Comparison of ENCODE assay signal across 10 mouse cellular contexts in genomic region chr4:150685043-150685777, GRCm38 (mm10). TPM values are rescaled to one million over a fixed set of nuclear protein-coding genes. Genes with fewer than 3 reads are reported as not detected.
DNase-seq lines count a peak whose midpoint lies in the region; ATAC-seq and TF ChIP-seq lines count a peak whose summit lies in the region.
"Had no signal": no experiment of that assay in that cellular context is flagged by ENCODE, and none has a peak within 500 bp of the region (broad histone marks: within the 10 kb centered on the region; RNA-seq: fewer than 3 reads in every experiment).

No protein-coding gene starts in this region.

- H3K4me1 ChIP-seq in hindbrain, embryonic 15.5 days (replicated peaks), result peaks cover 11% of the 10 kb centered on the region
- H3K4me1 ChIP-seq in hindbrain, embryonic 11.5 days (replicated peaks; ENCODE audit: control insufficient read depth, insufficient read depth, low read length), result no peaks in the 10 kb centered on the region; the same call in 1 of the 2 replicates
- H3K4me1 ChIP-seq in intestine, embryonic 16.5 days (ENCODE audit: control insufficient read depth, insufficient read depth, low read length), result peaks cover 29% of the 10 kb centered on the region
- peaks cover 11% of the 10 kb centered on the region for H3K4me1 ChIP-seq in limb, embryonic 14.5 days (ENCODE audit: control insufficient read depth, insufficient read depth, low read length)
- H3K4me1 ChIP-seq in stomach, embryonic 15.5 days, result peaks cover 5% of the 10 kb centered on the region; the same call in 1 of the 2 replicates
- H3K4me1 ChIP-seq in forebrain, embryonic 15.5 days, result no peaks in the 10 kb centered on the region

- no peak for DNase-seq in hindbrain, embryonic 11.5 days (ENCODE audit: low spot score)
- DNase-seq in limb, embryonic 14.5 days (ENCODE audit: low spot score), result no peak
- no peak for DNase-seq in spleen, postnatal 14 days (ENCODE audit: low spot score in 2 of 2)
- no peak for DNase-seq in gastrocnemius, postnatal 4 days (ENCODE audit: low spot score in 2 of 2)

- 0 out of 2 replicates have a peak overlapping the region, but pooled peaks have one; percentile 36 for H3K27ac ChIP-seq in hindbrain, embryonic 15.5 days (replicated peaks)
- H3K27ac ChIP-seq in hindbrain, embryonic 11.5 days (ENCODE audit: low read depth, low read length), result no peak overlapping the region
- peak overlapping the region; percentile 70 for H3K27ac ChIP-seq in intestine, embryonic 16.5 days (ENCODE audit: low read length)
- no peak overlapping the region for H3K27ac ChIP-seq in limb, embryonic 14.5 days (replicated peaks; ENCODE audit: low read depth, low read length)
- H3K27ac ChIP-seq in stomach, embryonic 15.5 days, result peak overlapping the region; percentile 86
- H3K27ac ChIP-seq in forebrain, embryonic 15.5 days (replicated peaks), result no peak overlapping the region
- H3K27ac ChIP-seq: embryonic facial prominence, embryonic 10.5 days; hindbrain, embryonic 10.5 days had no signal

- H3K4me3 ChIP-seq in hindbrain, embryonic 15.5 days, result no peak overlapping the region
- H3K4me3 ChIP-seq in hindbrain, embryonic 11.5 days (ENCODE audit: low read depth, low read length), result no peak overlapping the region
- no peak overlapping the region for H3K4me3 ChIP-seq in intestine, embryonic 16.5 days (ENCODE audit: low read length)
- H3K4me3 ChIP-seq in limb, embryonic 14.5 days (replicated peaks; ENCODE audit: low read length), result no peak overlapping the region
- no peak overlapping the region for H3K4me3 ChIP-seq in stomach, embryonic 15.5 days (replicated peaks)
- no peak overlapping the region for H3K4me3 ChIP-seq in forebrain, embryonic 15.5 days
- H3K4me3 ChIP-seq: embryonic facial prominence, embryonic 10.5 days; hindbrain, embryonic 10.5 days had no signal

- no peak overlapping the region for H3K9ac ChIP-seq in hindbrain, embryonic 15.5 days
- H3K9ac ChIP-seq in hindbrain, embryonic 11.5 days (ENCODE audit: low read depth, low read length), result no peak overlapping the region
- no peak overlapping the region; the same call in 1 of the 2 replicates for H3K9ac ChIP-seq in intestine, embryonic 16.5 days (ENCODE audit: low read depth, low read length)
- H3K9ac ChIP-seq in limb, embryonic 14.5 days (ENCODE audit: low read depth, low read length, severe bottlenecking), result no peak overlapping the region
- no peak overlapping the region for H3K9ac ChIP-seq in stomach, embryonic 15.5 days
- H3K9ac ChIP-seq in forebrain, embryonic 15.5 days (replicated peaks), result no peak overlapping the region

- no peaks in the 10 kb centered on the region for H3K36me3 ChIP-seq in hindbrain, embryonic 15.5 days
- H3K36me3 ChIP-seq in hindbrain, embryonic 11.5 days (ENCODE audit: control insufficient read depth, insufficient read depth, low read length), result no peaks in the 10 kb centered on the region
- no peaks in the 10 kb centered on the region for H3K36me3 ChIP-seq in intestine, embryonic 16.5 days (ENCODE audit: control insufficient read depth, insufficient read depth, low read length)
- H3K36me3 ChIP-seq in limb, embryonic 14.5 days (ENCODE audit: control insufficient read depth, insufficient read depth, low read length), result no peaks in the 10 kb centered on the region
- no peaks in the 10 kb centered on the region for H3K36me3 ChIP-seq in stomach, embryonic 15.5 days
- no peaks in the 10 kb centered on the region for H3K36me3 ChIP-seq in forebrain, embryonic 15.5 days
- H3K36me3 ChIP-seq: embryonic facial prominence, embryonic 10.5 days; hindbrain, embryonic 10.5 days had no signal

- no peak for ATAC-seq in hindbrain, embryonic 15.5 days (ENCODE audit: low FRiP score, low read depth)
- ATAC-seq in hindbrain, embryonic 11.5 days (ENCODE audit: low FRiP score), result no peak
- peak; percentile 83 for ATAC-seq in intestine, embryonic 16.5 days
- no peak for ATAC-seq in limb, embryonic 14.5 days (ENCODE audit: low FRiP score, low read depth)
- ATAC-seq in stomach, embryonic 15.5 days (ENCODE audit: insufficient read depth, low FRiP score, low read depth), result peak; percentile 81
- ATAC-seq in forebrain, embryonic 15.5 days (replicated peaks), result no peak

- H3K27me3 ChIP-seq in hindbrain, embryonic 15.5 days, result no peaks in the 10 kb centered on the region
- no peaks in the 10 kb centered on the region for H3K27me3 ChIP-seq in hindbrain, embryonic 11.5 days (ENCODE audit: control insufficient read depth, insufficient read depth, low read length)
- H3K27me3 ChIP-seq in intestine, embryonic 16.5 days (replicated peaks; ENCODE audit: control insufficient read depth, insufficient read depth, low read length), result no peaks in the 10 kb centered on the region
- H3K27me3 ChIP-seq in limb, embryonic 14.5 days (ENCODE audit: control insufficient read depth, insufficient read depth, low read length), result no peaks in the 10 kb centered on the region
- H3K27me3 ChIP-seq in stomach, embryonic 15.5 days (replicated peaks), result no peaks in the 10 kb centered on the region
- H3K27me3 ChIP-seq in forebrain, embryonic 15.5 days, result no peaks in the 10 kb centered on the region

- no peak overlapping the region for H3K4me2 ChIP-seq in hindbrain, embryonic 15.5 days
- no peak overlapping the region for H3K4me2 ChIP-seq in hindbrain, embryonic 11.5 days (replicated peaks; ENCODE audit: low read depth, low read length)
- H3K4me2 ChIP-seq in intestine, embryonic 16.5 days (ENCODE audit: low read depth, low read length), result peak overlapping the region; percentile 50
- H3K4me2 ChIP-seq in limb, embryonic 14.5 days (replicated peaks; ENCODE audit: low read depth, low read length, severe bottlenecking), result 0 out of 2 replicates have a peak overlapping the region, but pooled peaks have one; percentile 1
- H3K4me2 ChIP-seq in stomach, embryonic 15.5 days, result peak overlapping the region; percentile 28; the same call in 1 of the 2 replicates
- no peak overlapping the region for H3K4me2 ChIP-seq in forebrain, embryonic 15.5 days (replicated peaks)

- WGBS in hindbrain, embryonic 15.5 days, result 57% methylated on average over 15 of the region's 15 CpGs
- WGBS in hindbrain, embryonic 11.5 days, result 59% methylated on average over 15 of the region's 15 CpGs
- WGBS in intestine, embryonic 16.5 days, result 19% methylated on average over 15 of the region's 15 CpGs
- 28% methylated on average over 15 of the region's 15 CpGs for WGBS in limb, embryonic 14.5 days
- WGBS in stomach, embryonic 15.5 days, result 25% methylated on average over 15 of the region's 15 CpGs
- WGBS in forebrain, embryonic 15.5 days, result 60% methylated on average over 15 of the region's 15 CpGs

- TF ChIP-seq POLR2A in limb, embryonic 14.5 days (IDR thresholded peaks at IDR 0.05; ENCODE audit: borderline replicate concordance, extremely low read depth, insufficient read depth, insufficient read length), result no peak

- H3K9me3 ChIP-seq in hindbrain, embryonic 15.5 days, result no peaks in the 10 kb centered on the region
- no peaks in the 10 kb centered on the region for H3K9me3 ChIP-seq in hindbrain, embryonic 11.5 days (ENCODE audit: control insufficient read depth, low read length)
- H3K9me3 ChIP-seq in intestine, embryonic 16.5 days (ENCODE audit: control insufficient read depth, low read length), result no peaks in the 10 kb centered on the region
- no peaks in the 10 kb centered on the region for H3K9me3 ChIP-seq in limb, embryonic 14.5 days (ENCODE audit: control insufficient read depth, low read length)
- no peaks in the 10 kb centered on the region for H3K9me3 ChIP-seq in stomach, embryonic 15.5 days
- no peaks in the 10 kb centered on the region for H3K9me3 ChIP-seq in forebrain, embryonic 15.5 days
- H3K9me3 ChIP-seq: embryonic facial prominence, embryonic 10.5 days had no signal

RNA-seq across cellular contexts. Expression of gene Slc45a1, which starts 33.2 kb away (rescaled TPM):
- 37.6 and 43.4 TPM in 2 replicates for polyA plus RNA-seq in hindbrain, embryonic 15.5 days (2015; fragmentation: Nextera tagmentation; extraction: Ambion mirVana)
- polyA plus RNA-seq in hindbrain, embryonic 11.5 days (2014; fragmentation: Nextera tagmentation; extraction: Ambion mirVana), result 5.6 and 7.8 TPM in 2 replicates
- 0.93 and 1.0 TPM in 2 replicates for polyA plus RNA-seq in intestine, embryonic 16.5 days (2015; fragmentation: Nextera tagmentation; extraction: Ambion mirVana)
- 0.36 and 0.42 TPM in 2 replicates for polyA plus RNA-seq in limb, embryonic 14.5 days (2012; rRNA removed)
- polyA plus RNA-seq in limb, embryonic 14.5 days (2014; fragmentation: Nextera tagmentation; extraction: Ambion mirVana), result 0.14 and 0.22 TPM in 2 replicates
- 0.85 and 1.0 TPM in 2 replicates for polyA plus RNA-seq in stomach, embryonic 15.5 days (2015; fragmentation: Nextera tagmentation; extraction: Ambion mirVana)
- 16.7 and 19.0 TPM in 2 replicates for polyA plus RNA-seq in forebrain, embryonic 15.5 days (2015; fragmentation: Nextera tagmentation; extraction: Ambion mirVana)
- not detected for total RNA-seq in gastrocnemius, postnatal 4 days (2021)

Comparison
In these comparisons a context has a peak if more than half of its experiments do, and no peak if none do; other contexts are left out.
1. H3K27ac ChIP-seq: peak in hindbrain, embryonic 15.5 days (single experiment), intestine, embryonic 16.5 days (single experiment) and stomach, embryonic 15.5 days (single experiment); none in hindbrain, embryonic 11.5 days (single experiment), limb, embryonic 14.5 days (single experiment) and forebrain, embryonic 15.5 days (single experiment).
2. ATAC-seq: peak in intestine, embryonic 16.5 days (single experiment) and stomach, embryonic 15.5 days (single experiment); none in hindbrain, embryonic 15.5 days (single experiment), hindbrain, embryonic 11.5 days (single experiment), limb, embryonic 14.5 days (single experiment) and forebrain, embryonic 15.5 days (single experiment).
3. H3K4me2 ChIP-seq: peak in intestine, embryonic 16.5 days (single experiment), limb, embryonic 14.5 days (single experiment) and stomach, embryonic 15.5 days (single experiment); none in hindbrain, embryonic 15.5 days (single experiment), hindbrain, embryonic 11.5 days (single experiment) and forebrain, embryonic 15.5 days (single experiment).